Mouse (Mus musculus) splenic B cell, adult 2 months (primary cell): ENCODE results near the gene Prr22.

Source experiments
- DNase-seq: peaks from one replicate; pipeline ENCODE4 v3.0.0-alpha.2; 2011; ENCODE audit warnings: low read depth, low spot score
- H3K27me3 ChIP-seq: 2 replicates; pipeline ENCODE4 v1.6.1; 2012; ENCODE audit warnings: mild to moderate bottlenecking, low read length, moderate library complexity, mixed read lengths; ENCODE audit not compliant: control insufficient read depth, poor library complexity, insufficient read depth, severe bottlenecking
- H3K36me3 ChIP-seq: 2 replicates; pipeline ENCODE4 v1.6.1; 2012; ENCODE audit warnings: mild to moderate bottlenecking, low read length, moderate library complexity, mixed read lengths; ENCODE audit not compliant: control insufficient read depth, poor library complexity, insufficient read depth, severe bottlenecking

Gene Prr22

DNA sequence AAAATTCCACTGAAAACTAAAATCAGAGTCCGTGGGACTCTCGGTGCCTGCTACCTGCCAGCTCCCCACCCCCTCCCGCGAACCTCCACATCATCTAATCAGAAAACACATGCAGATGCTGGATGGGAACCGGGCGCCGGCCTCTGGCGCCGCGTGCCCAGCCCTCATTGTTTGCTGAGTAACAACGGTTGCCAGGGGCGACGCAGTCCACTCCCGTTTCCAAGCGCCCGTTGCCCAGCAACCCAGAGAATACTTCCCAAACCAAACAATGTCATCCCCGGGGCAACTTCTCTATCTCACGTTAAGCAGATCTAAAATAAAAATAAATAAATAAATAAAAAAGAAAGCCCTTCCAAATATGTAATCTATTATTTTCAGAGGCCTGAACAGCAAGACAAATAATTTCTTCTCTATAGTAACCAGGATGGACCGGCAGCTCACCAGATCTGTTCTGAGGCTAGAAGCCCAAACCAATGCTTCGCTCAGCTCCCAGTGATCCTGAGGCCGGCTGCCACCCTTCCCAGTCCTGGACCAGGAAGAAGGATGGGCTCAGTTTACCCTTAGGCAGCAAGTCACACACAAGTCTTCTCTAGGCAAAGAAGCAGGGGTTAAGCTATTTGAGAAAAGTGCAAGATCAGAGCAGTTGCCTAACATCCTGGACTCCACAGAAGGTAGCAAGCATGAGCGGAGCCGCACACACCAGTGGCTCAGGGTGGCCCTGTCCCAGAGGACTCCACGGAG, 44.4 kb downstream of the Prr22 start:
- peak; percentile 68 for DNase-seq
- Histone ChIP-seq H3K27me3 (no peaks in the 10 kb centered on the region), H3K36me3 (no peaks in the 10 kb centered on the region)

DNA sequence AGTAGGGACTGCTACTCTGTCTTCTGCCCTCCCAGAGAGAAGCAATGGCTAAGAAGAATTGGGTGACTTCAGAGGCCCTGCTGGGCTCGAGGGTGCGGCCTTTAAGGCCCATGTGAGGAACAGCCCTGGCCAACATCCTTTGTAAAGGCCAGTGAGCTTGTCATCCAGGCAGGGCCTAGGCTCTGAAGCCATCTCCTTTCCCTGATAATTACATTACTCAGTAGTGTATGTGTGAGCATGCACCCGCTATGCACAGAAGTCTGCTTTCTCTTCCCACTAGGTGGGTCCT, 45.0 kb downstream of the Prr22 start:
- Histone ChIP-seq H3K36me3 (no peaks in the 10 kb centered on the region), H3K27me3 (no peaks in the 10 kb centered on the region)
- no peak for DNase-seq

DNA sequence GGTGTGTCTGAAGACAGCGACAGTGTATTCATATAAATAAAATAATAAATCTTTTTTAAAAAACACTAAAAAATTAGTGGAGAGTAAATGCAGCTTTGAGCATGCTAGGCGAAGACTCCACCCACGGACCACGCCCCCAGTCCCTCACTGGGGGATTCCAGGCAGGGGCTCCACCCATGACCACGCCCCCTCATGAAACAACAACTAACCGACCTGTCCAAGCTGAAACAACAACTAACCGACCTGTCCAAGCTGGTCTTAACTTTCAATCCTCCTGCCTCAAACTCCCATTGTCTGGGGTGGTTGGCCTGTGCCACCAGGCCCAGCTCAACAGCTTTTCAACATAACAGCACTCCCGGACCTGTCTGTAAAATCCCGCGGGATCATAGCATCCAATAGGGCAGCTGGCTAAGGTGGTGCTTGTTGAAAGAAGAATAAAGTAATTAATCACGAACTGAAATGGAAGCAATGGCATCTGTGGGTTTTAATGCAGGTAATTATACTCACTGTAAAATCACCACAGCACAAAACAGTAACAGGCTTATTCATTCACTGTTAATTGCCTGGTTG, 48.1 kb downstream of the Prr22 start:
- DNase-seq = peak; percentile 44

DNA sequence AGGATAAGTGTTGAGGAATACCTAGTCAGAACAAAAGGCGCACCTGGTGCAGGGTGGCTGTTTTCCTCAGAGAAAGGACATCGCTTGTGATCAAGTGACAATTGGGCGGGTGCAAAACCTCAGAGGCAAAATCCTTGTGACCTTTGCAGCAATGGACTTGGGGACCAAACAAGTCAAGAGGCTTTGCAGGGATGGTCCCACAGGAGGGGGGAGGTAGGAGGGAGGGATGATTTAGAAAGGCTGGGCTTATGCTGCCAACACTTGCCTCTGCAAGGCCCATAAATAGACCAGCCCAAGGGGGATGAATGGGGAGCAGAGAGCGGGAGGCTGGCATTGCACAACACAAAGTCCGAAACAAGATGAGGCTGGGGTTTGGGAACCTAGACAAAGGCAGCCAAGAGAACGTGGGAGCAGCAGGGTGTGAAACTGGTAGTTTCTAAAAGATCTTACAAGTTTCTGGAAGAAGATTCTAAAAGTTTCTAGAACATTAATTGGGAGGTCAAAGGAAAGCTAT, 49.0 kb downstream of the Prr22 start:
- DNase-seq = no peak
- no peaks in the 10 kb centered on the region for H3K27me3 ChIP-seq
- H3K36me3 ChIP-seq = no peaks in the 10 kb centered on the region

More for the DNA sequence above, 48.1 kb downstream of the Prr22 start:
- Histone ChIP-seq H3K36me3 (no peaks in the 10 kb centered on the region), H3K27me3 (no peaks in the 10 kb centered on the region)

DNA sequence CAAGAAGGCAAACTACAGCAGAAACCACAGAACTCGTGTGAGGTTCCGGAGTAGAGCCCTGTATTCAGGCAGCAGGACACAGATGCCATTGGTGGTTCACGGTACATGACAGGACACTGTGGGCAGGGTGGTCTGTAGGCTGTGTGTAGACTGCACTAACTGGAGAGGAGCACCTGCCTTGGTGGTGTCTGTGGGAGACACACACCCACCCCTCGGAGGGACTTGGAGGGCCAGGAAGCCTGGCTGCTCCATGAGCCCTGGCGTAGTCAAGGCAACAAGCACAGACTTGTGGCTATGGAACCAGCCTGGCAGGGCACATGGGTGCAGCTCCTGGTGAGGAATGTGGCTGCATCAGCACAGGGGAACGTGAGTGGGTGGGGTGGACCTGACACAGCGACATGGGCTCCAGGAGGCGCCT, 49.7 kb downstream of the Prr22 start:
- no peaks in the 10 kb centered on the region for H3K27me3 ChIP-seq
- DNase-seq = peak; percentile 48
- H3K36me3 ChIP-seq = no peaks in the 10 kb centered on the region
